Mouse (Mus musculus): ENCODE data around the gene Pknox2. TPM values are rescaled to one million over a fixed set of nuclear protein-coding genes. Genes with fewer than 3 reads are reported as not detected.

Pknox2 gene
- polyA plus RNA-seq, 1 experiment from 2014 or later = 11.2 TPM

- Histone ChIP-seq H3K4me1 (no peaks in the 10 kb centered on the region), H3K36me3 (no peaks in the 10 kb centered on the region), H3K4me3 (replicated peaks) (no peak overlapping the region), H3K9me3 (replicated peaks) (no peaks in the 10 kb centered on the region), H3K9ac (no peak overlapping the region), H3K27ac (no peak overlapping the region), H3K27me3 (no peaks in the 10 kb centered on the region), H3K4me2 (no peak overlapping the region)
- ATAC-seq (replicated peaks; ENCODE audit: low FRiP score) = no peak
- 68% methylated on average over 2 of the region's 2 CpGs for WGBS
Measured at GRCm38 (mm10) chr9:36856351-36856750, 290.9 kb downstream of the Pknox2 start.

- Histone ChIP-seq H3K36me3 (no peaks in the 10 kb centered on the region), H3K9ac (no peak overlapping the region), H3K4me2 (no peak overlapping the region), H3K4me3 (replicated peaks) (no peak overlapping the region), H3K4me1 (no peaks in the 10 kb centered on the region), H3K27ac (no peak overlapping the region), H3K9me3 (replicated peaks) (no peaks in the 10 kb centered on the region), H3K27me3 (no peaks in the 10 kb centered on the region)
- WGBS = 86% methylated on average over 2 of the region's 2 CpGs
- ATAC-seq (replicated peaks; ENCODE audit: low FRiP score) = no peak
Measured at GRCm38 (mm10) chr9:36852175-36852574, 295.0 kb downstream of the Pknox2 start.

GRCm38 (mm10) chr9:36850091-36850490 lies 297.1 kb downstream of the Pknox2 start:
- H3K4me1 ChIP-seq = no peaks in the 10 kb centered on the region
- no peak overlapping the region for H3K27ac ChIP-seq
- no peak overlapping the region for H3K9ac ChIP-seq
- ATAC-seq (replicated peaks; ENCODE audit: low FRiP score) = no peak
- H3K4me3 ChIP-seq (replicated peaks) = no peak overlapping the region
- H3K36me3 ChIP-seq = no peaks in the 10 kb centered on the region
- no peaks in the 10 kb centered on the region for H3K9me3 ChIP-seq (replicated peaks)
- 43% methylated on average over 1 of the region's 1 CpGs for WGBS
- H3K27me3 ChIP-seq = no peaks in the 10 kb centered on the region
- no peak overlapping the region for H3K4me2 ChIP-seq

- no peaks in the 10 kb centered on the region for H3K4me1 ChIP-seq
- H3K27me3 ChIP-seq = no peaks in the 10 kb centered on the region
- H3K9me3 ChIP-seq (replicated peaks) = no peaks in the 10 kb centered on the region
- H3K9ac ChIP-seq = no peak overlapping the region
- no peak for ATAC-seq (replicated peaks; ENCODE audit: low FRiP score)
- no peak overlapping the region for H3K27ac ChIP-seq
- no peaks in the 10 kb centered on the region for H3K36me3 ChIP-seq
- no peak overlapping the region for H3K4me3 ChIP-seq (replicated peaks)
- no peak overlapping the region for H3K4me2 ChIP-seq
- WGBS = 68% methylated on average over 2 of the region's 2 CpGs
Measured at GRCm38 (mm10) chr9:36848661-36849060, 298.5 kb downstream of the Pknox2 start.

DNA sequence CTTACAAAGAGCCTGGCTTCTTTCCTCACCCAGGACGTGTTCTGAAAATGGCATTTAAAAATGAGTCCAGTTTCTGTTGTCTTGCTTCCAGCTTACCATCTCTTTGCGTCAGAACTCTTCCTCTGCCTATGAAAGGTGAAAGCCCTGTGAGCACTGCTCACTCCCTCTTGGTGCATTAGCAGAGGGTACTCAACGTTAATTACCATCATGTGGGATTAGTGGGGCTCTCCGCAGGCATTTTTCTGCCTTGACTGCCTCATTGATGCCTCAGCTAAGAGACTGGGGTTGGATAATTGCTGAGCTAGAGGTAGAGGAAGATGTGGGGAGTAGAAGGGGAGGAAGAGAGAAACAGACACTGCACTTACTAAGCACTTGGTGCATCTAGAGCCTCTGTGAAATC lies 300.9 kb downstream of the Pknox2 start:
- Histone ChIP-seq H3K27me3 (no peaks in the 10 kb centered on the region), H3K4me3 (replicated peaks) (no peak overlapping the region), H3K27ac (no peak overlapping the region), H3K9ac (no peak overlapping the region), H3K4me1 (no peaks in the 10 kb centered on the region), H3K36me3 (no peaks in the 10 kb centered on the region), H3K4me2 (no peak overlapping the region), H3K9me3 (replicated peaks) (no peaks in the 10 kb centered on the region)
- ATAC-seq (replicated peaks; ENCODE audit: low FRiP score) = no peak
- 49% methylated on average over 4 of the region's 4 CpGs for WGBS

Other genes with a start within 250 kb of the Pknox2 start
- gene Tmem218, start 60.8 kb upstream of the Pknox2 start, polyA plus RNA-seq (2015; fragmentation: Nextera tagmentation; extraction: Ambion mirVana) = 11.4 and 11.7 TPM in 2 replicates
- 1.9 and 4.5 TPM in 2 replicates for gene Slc37a2, start 108.3 kb upstream of the Pknox2 start, polyA plus RNA-seq (2015; fragmentation: Nextera tagmentation; extraction: Ambion mirVana)
- gene Ccdc15, start 201.0 kb upstream of the Pknox2 start, polyA plus RNA-seq (2015; fragmentation: Nextera tagmentation; extraction: Ambion mirVana) = 7.1 and 8.0 TPM in 2 replicates
- not detected in 2 replicates for gene Hepacam, start 219.9 kb upstream of the Pknox2 start, polyA plus RNA-seq (2015; fragmentation: Nextera tagmentation; extraction: Ambion mirVana)

Data from kidney, embryonic 15.5 days (tissue).